Mouse (Mus musculus) c-Kit-positive CD71-positive TER-119-positive erythroid progenitor cells, embryonic 14.5 days (primary cell): Measurements from ENCODE around the gene 1110012L19Rik.
"Not testable (repeated sequence)": the region's sequence is repeated elsewhere in the genome, so short reads cannot be mapped to it uniquely, and the experiment has no call there.

Source experiments
- DNase-seq: peaks from one replicate; pipeline ENCODE4 v3.0.0-alpha.2; 2013; ENCODE audit warnings: low spot score

Gene 1110012L19Rik

DNA sequence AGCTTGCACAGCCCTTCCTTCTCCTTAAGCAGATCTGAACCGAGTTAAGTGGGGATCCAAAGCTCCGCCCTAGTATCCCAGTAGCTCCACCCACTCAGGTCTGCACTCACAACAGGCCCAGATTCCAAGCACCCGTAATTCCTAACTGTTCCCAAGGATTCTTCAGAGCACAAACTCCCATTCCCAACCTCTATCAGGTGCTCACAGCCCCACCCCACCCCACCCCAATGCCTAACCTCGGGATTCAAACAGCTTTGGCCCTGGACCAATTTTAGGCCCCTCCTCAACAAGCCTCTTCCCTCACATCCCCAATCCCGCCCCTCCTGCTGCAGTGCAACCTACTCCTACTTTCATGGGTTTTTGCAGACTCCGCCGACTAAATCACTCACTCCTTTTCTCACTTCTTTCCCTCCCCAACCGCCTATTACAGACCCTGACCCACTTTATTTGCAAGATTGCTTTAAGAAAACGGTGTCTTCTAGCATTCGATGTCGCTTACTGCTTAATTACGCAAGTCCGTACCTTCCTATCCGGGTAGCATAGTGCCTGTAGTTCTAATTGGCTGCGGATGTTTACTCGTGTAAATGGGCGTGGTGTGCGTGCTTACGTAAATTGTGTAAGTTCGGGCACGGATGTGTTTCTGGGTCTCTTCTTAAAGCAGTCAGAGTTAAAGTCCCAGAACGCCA lies at the start of gene 1110012L19Rik:
Gene 1110012L19Rik, plus strand, starts transcription at position 602 of the 686 bp plus-strand sequence.
- DNase-seq = peak; percentile 70

DNA sequence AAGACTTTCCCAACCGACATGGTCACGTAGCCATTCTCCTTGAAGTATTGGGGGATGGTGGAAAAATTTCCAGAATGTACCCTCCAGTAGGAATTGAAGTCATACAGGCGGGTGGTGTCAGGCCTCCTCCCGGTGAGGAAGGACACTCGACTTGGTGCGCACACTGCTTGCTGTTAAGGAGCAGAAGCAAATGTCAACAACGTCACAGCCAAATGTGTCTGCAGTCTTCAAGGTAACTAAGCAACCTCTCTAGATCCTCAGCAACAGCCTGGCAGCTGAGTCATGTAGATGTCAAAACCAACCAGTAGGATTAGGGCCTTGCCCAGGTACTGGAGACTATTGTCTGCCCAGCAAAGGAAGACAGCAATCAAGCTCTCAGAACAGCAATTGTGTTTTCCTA lies 22.7 kb upstream of the 1110012L19Rik start:
- DNase-seq = no peak

- DNase-seq = no peak
These were observed 22.2 kb upstream of the 1110012L19Rik start for GRCm38 (mm10) chrX:70363446-70363845.

GRCm38 (mm10) chrX:70364202-70364601 lies 21.5 kb upstream of the 1110012L19Rik start:
- DNase-seq = no peak

DNA sequence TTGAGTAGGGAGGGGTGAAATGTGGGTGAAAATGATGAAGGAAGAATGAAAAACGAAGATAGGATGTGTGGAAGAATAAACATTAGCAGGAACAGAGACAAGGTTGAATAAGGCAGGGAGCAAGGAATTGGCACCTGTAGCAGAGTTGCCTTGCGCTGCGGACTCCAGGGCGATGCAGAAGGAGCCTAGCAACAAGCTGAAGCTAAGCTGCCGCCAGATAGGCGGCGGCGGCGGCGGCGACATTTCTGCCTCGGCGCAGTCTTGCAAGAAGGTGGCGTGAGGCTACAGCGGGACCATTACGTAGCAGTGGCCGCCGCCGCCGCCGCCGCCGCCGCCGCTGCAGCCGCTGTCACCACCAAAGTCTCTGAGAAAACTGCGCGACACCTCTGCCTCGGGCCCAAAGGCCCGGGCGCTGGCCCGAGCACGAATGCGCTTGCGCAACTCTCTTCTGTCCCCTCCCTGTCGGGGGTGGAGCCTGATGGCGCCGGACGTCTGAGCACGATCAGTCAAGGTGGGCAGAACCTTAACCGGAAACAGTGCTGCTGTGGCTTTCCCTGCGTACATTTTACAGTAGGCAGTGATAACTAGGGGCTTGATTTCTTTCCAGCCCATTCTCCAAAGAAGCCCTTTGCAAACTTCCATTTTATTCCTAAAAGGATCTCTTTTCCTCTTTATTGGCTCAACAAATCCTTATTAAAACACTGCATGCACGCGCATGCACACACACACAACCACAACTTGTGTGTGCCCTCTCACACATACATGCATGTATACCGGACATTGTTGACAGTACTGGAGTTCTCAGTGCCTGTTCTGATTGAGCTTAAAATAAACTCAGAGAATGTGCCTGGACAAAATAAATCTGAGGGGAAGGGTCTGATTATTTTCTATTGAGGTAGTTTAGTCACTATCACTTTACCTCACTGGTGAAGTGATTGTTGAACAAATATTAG lies 20.7 kb upstream of the 1110012L19Rik start, which contains the start of gene Ids:
Gene Ids, minus strand, starts transcription at position 424 of the 953 bp plus-strand sequence.
- peak; percentile 76 for DNase-seq

DNA sequence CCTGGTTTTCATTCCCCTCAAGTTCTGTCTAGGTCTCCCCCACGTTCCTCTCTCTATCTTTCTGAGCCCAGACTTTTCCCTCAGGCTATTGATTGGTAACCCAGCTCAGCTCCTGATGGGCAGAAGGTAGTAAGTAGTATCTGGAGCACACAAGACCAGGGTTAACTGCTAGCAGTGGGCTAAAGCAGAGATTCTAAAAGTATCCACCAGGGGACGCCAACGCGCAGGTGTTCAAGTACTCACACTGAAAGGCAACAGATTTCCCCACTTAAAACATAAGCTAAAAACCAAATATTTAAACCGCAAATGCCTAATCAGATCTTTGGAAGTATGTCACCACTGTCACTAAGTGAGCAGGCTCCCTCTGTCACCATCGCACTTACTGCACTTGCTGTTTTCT lies 15.9 kb upstream of the 1110012L19Rik start:
- DNase-seq = not testable (repeated sequence)

DNA sequence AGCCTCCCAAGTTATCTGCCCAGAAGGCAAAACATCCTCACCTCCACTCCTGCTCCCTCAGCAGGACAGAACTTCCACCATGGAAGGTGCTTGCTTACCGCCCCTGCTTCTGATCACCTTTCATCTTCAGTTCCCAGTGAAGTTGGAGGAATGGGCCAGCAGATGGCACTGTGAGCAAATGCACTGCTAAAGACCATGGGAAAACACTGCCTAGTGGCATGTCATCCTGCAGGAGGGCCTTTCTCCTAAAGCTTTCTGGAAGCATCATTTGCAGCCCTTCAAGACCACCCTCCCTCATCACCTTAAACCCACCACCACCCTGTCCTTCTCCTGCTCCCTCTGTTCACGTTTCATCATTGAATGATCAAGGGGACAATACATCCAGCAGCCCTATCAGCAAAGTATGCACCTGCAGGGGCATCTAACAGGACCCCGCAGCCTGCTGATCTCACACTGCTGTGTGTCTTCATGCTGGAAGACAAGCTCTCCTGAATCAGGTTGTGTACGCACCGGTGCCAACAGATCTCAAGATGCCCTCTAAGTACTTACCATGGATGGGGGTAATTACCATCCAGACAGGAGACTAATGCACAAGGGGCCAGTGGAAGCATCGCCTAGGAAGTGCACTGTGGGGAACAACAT lies 11.1 kb upstream of the 1110012L19Rik start:
- DNase-seq = not testable (repeated sequence)

DNA sequence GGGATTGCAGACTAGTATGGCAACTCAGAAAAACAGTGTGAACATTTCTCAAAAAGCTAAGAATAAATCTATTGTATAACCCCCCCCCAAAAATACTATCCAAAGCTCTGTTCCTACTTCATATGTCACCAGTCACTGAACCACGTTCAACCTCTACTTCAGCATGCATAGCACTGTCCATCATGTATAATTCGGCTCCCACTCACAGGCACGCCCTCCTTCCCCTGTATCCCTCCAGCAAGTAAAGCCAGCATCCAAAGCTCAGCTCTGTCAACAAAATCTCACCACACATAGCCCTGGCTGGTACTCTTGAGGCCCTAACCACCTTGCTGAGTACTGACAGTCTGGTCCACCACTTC lies 781 bp upstream of the 1110012L19Rik start:
- no peak for DNase-seq

DNA sequence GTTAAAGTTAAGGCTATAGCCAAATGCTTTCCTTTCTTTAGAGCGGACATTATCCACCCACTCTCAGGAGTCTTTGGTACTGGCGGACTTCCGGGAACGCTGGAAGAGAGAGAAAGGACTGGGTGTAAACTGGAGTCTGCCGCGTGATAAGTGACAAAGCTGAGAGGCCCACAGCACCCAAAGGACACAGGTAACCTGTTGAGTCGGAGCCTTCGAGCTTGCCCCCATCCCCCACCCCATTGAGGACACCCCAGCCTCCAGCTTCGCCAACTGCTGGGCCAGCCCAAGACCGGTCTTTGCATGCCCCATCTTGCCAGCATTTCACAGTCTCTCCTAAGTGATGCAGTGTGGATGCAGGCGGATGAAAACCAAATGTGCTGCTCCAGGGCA lies 280 bp downstream of the 1110012L19Rik start:
- DNase-seq = no peak

GRCm38 (mm10) chrX:70392636-70393035 lies 7.0 kb downstream of the 1110012L19Rik start:
- DNase-seq = not testable (repeated sequence)

- not testable (repeated sequence) for DNase-seq
These were observed 39.8 kb downstream of the 1110012L19Rik start for GRCm38 (mm10) chrX:70425473-70425872.
